Mouse (Mus musculus): ENCODE results near the gene Krt4.

GRCm38 (mm10) chr15:101895216-101895615, 29.3 kb downstream of the Krt4 start:
- TF ChIP-seq CHD2 (IDR thresholded peaks at IDR 0.05; ENCODE audit: low read depth, low read length), result no peak
- TF ChIP-seq ZC3H11A (IDR thresholded peaks at IDR 0.05; ENCODE audit: borderline replicate concordance, low read depth, low read length), result no peak
